Mouse (Mus musculus) T-cell, adult 66 days (primary cell): Measurements from ENCODE around the gene Pwp1. TPM values are rescaled to one million over a fixed set of nuclear protein-coding genes. Genes with fewer than 3 reads are reported as not detected.

Experiments
- total RNA-seq, 2 experiments: library from RNA; stranded (reverse); gene quantifications; 3 replicates in 1 of 2; 4 replicates in 1 of 2; pipeline ENCODE4 v1.2.4; 2023

Pwp1 gene
- total RNA-seq: 10 to 100 TPM; 28.0 to 29.5 TPM

GRCm38 (mm10) chr10:85829085-85829853 lies at the start of gene Pwp1:
Gene Pwp1, plus strand, starts transcription at chr10:85829494.

GRCm38 (mm10) chr10:85916498-85917309 lies 87.4 kb downstream of the Pwp1 start, which contains the start of gene Prdm4:
Gene Prdm4, minus strand, starts transcription at chr10:85917142.

GRCm38 (mm10) chr10:85927676-85928445 lies 98.6 kb downstream of the Pwp1 start, which contains the start of gene Ascl4:
Gene Ascl4, plus strand, starts transcription at chr10:85927681.

Other genes with a start within 250 kb of the Pwp1 start
- 10 to 100 TPM; 54.0 to 58.1 TPM for gene Prdm4, start 87.6 kb downstream of the Pwp1 start, total RNA-seq
- gene Ascl4, start 98.2 kb downstream of the Pwp1 start, total RNA-seq: under 1 TPM in 1 of 2 experiments, not detected in 1; 0.35 TPM
- 100 to 1,000 TPM; 106 to 109 TPM for gene Rtcb, start 128.3 kb downstream of the Pwp1 start, total RNA-seq
- gene Bpifc, start 182.4 kb downstream of the Pwp1 start, total RNA-seq: not detected
- 10 to 100 TPM; 56.5 to 63.3 TPM for gene Fbxo7, start 192.5 kb downstream of the Pwp1 start, total RNA-seq